Mouse (Mus musculus): ENCODE measurements around the gene Got1.
"Not testable (repeated sequence)": the region's sequence is repeated elsewhere in the genome, so short reads cannot be mapped to it uniquely, and the experiment has no call there.

Got1 gene

DNA sequence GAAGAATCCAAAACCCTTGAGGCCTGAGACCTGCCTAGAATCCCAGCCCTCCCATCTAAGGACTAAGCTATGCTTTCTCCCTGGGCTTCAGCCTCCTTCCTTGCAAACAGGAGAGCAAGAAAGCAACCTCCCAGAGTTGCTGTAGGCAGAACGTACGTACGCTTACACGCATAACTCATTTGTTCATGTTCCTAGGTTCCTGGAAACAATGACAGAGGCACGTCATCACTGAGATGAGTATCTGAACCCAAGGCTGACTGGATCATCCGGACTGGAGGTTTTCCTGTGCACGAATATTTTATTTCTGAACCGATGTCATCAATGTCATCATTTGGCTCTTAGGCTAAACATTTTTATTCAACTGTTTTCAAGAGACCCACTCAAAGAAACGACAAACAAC, 2.4 kb downstream of the Got1 start:
- in situ Hi-C loops (cut with MboI, MseI), result no loop called here

DNA sequence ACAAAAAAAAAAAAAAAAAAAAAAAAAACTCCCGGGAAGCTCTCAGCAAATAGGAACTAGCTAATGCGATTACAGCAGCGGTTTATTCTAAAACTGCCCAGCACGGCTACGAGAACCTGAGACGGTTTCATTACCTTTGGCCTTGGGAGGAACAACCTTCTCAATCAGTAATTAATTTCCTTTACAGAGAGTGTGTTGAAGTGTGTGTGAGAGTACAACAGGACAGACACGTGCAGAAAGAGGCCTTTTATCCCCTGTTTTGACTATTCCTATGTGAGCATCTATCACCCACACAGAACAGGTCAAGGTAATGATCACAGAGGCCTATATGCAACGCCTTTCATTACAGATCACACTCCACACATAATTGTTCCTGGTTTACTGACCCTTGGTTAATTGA, 3.0 kb downstream of the Got1 start:
- in situ Hi-C loops (cut with MboI, MseI), result no loop called here

DNA sequence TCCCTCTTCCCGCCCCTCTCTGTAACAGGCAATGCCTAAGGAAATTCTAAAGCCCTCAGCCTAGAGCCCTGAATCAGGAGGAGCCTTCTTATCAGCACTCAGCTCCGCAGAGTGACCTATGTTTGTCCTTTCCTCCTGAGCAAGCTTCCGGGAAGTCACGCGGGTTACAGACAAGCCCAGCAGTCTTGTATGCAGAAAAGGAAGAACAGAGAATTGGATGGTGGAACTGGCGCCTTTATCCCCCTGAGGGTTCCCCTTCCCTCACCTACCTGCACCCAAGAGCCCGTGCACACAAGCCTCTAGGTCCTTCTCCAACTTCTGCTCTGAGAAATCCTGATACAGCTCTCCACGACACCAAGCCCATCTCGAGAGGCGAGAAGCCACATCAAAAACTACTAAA, 4.0 kb downstream of the Got1 start:
- in situ Hi-C loops (cut with MboI, MseI), result no loop called here

DNA sequence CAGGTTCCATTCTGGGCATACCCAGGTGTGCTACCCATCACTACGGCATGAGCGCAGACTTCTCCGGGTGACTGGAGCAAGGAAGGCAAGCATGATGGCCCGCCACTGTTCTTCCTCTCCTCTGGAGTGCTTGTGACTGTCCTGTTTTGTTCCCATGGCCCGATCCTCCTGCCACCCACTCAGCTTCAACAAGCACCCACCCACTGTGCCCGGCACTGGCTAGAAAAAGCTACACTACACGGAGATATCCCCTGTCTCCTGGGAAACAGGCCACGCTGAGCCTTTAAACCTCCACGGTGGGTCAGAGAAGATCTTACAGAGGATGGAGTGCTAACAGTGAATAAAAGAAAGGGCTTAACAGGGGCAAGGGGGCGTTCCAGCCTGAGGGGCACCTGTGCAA, 5.2 kb downstream of the Got1 start:
- in situ Hi-C loops (cut with MboI, MseI), result no loop called here

DNA sequence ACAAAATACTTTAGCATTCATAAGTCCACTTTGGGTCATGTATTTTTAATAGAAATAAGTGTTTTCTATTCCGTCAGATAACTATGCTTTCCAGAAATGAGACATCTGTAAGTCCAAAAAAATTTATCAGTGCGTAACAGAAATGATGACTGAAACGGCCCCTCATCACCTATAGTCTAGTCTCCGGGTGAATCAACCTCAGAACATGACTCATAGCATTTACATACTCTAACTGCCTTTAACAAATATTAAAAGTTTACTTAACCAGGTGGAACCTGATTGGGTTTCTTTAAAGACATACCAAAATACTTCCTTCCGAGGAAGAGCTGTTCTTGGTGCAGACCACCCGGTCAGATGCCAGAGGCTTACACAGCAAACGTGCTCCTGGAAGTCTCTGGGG, 6.1 kb downstream of the Got1 start:
- in situ Hi-C loops (cut with MboI, MseI), result no loop called here

GRCm38 (mm10) chr19:43517808-43518207, 6.6 kb downstream of the Got1 start:
- in situ Hi-C loops (cut with MboI, MseI), result no loop called here

DNA sequence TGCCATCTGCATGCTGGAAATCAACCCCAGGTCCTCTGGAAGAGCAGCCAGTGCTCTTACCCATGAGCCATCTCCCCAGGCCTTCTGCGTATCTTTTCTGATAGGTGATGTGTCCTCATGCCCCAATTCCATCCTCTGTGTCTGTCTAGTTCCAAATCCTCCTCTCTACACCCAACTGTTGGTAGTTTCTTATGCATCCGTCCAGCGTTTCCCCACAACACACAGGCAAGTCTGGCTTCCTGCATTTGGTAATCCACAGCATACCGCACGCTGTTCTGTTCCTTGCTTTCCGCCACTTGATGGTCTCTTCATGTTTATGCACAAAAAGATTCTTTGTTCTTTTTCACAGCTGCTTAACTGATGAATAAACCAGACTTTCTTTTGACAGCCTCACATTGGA, 7.1 kb downstream of the Got1 start:
- in situ Hi-C loops (cut with MboI, MseI), result no loop called here

GRCm38 (mm10) chr19:43516397-43517035, 7.9 kb downstream of the Got1 start:
- in situ Hi-C loops (cut with MboI, MseI), result no loop called here

DNA sequence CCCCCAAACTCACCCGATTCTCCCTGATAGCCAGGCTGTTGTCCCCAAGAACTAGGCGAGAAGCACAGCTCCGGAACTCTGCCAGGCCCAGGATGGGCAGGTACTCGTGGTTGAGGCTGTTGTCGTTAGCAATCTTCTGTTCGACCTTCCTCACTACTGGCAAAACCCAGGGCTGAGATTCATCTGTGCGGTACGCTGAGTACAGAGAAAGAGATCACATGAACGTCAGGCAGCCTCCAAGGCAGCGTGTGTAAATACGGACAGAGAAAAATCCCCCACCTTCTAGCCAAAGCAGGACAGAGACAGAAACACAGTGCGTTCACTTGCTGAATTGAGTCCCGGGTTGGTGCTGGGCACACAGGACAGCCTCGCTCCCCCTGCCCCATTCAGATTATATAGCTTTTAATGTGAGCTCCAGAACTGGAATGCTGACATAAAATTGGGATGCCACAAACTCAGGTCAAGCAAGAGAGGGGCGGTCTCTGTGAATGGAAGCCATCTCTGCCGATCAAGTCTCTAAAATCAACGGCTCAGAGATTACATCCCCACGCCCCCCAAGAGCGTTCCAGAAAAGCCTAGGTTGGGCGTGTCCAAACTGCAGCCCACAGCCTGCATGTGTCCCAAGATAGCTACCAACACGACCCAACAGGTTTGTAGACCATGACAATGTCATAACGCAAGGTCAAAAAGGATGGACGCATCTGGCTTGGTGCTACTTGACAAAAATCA, 8.6 kb downstream of the Got1 start:
- in situ Hi-C loops (cut with MboI, MseI), result no loop called here

- in situ Hi-C loops (cut with MboI, MseI), result no loop called here
Observed at GRCm38 (mm10) chr19:43513874-43514273, 10.5 kb downstream of the Got1 start.

DNA sequence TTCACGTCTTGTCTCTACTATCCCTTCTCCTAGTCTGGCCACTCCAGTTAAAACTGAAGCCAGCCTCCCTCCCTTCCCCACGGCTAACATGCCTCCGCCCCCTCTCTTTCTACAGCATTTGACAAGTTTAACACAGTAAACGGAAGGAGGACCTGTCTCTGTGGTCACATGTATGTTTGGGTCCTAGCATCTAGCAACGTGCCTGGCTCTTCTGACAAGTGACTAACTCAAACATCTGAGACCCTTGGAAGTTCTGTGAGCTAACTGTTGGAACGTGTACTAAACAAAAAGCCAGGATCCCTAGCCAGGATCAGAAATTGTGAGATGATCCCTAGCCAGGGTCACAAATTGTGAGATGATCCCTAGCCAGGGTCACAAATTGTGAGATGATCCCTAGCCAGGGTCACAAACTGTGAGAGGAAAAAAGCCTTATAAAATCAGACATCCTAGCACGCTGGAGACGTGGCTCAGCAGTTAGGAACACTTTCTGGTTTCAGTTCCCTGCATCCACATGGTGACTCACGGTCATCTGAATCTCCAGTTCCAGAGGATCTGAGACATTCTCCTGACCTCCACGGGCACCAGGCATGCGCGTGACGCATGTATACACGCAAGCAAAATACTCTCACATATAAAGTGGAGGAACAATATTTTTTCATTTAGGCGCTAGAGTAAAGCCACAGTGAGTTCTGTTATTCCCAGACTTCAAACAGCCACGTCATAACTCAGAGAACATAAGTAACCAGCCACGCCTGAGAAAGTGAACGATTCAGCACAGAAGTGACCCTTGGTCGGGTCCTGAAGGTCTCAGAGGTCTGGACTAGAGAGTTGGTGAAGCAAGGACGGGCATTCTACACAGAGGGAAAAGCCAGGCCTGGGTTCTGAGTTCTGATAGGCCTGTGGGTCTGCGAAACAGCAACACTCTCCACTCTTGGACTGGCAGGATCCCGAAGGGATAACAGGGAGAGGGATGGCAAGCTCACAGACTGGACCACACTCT, 12.5 kb downstream of the Got1 start:
- in situ Hi-C loops (cut with MboI, MseI), result no loop called here

- in situ Hi-C loops (cut with MboI, MseI), result no loop called here
Observed at GRCm38 (mm10) chr19:43510436-43511220, 13.8 kb downstream of the Got1 start.

DNA sequence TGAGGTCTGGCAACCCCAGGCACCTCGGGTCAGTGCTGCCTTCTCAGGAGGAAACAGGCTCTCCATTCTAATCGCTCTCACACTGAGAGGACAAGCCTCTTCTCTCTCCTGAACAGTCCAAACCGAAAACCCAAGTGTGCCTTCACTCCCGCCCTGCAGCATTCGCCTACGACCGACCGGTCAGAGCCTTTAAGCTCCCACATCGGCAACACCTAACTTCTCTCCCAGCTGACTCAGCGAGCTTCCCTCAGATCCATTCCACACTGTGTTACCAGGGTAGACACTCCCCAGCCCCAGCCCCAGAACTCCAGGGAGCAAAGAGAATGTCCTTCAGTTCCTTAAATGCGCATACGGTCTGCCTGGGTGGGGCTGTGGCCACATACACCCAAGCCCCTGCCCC, 19.0 kb downstream of the Got1 start:
- in situ Hi-C loops (cut with MboI, MseI), result loop anchor here (5.0 kb wide), 1 partner anchor 117 kb away; no protein-coding TSS in a partner anchor

GRCm38 (mm10) chr19:43503593-43503992, 20.8 kb downstream of the Got1 start:
- in situ Hi-C loops (cut with MboI, MseI), result not testable (repeated sequence)

GRCm38 (mm10) chr19:43502630-43503029, 21.8 kb downstream of the Got1 start:
- in situ Hi-C loops (cut with MboI, MseI), result no loop called here

DNA sequence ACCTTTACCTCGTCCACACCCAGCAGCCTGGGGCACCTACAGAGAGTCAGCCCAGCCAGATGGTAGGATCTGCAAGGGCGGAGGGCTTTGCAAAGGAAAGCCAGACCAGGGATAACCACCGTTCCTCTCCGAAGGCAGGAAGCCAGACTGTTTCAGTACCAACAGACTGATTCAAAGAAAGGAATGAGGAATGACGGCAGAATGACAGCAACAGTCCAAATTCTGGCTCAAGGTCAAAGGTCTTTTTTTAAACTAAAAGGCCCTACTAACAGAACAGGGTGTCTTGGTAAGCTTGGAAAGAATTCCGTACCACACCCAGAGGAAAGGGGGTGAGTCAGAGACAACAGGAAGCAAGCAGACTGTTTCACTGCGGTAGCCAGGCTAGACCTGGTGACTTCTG, 25.5 kb downstream of the Got1 start:
- in situ Hi-C loops (cut with MboI, MseI), result no loop called here

- in situ Hi-C loops (cut with MboI, MseI), result no loop called here
Observed at GRCm38 (mm10) chr19:43497440-43497839, 27.0 kb downstream of the Got1 start.

- in situ Hi-C loops (cut with MboI, MseI), result no loop called here
Observed at GRCm38 (mm10) chr19:43495846-43496245, 28.6 kb downstream of the Got1 start.

GRCm38 (mm10) chr19:43494914-43495313, 29.5 kb downstream of the Got1 start:
- in situ Hi-C loops (cut with MboI, MseI), result no loop called here

- in situ Hi-C loops (cut with MboI, MseI), result no loop called here
Observed at GRCm38 (mm10) chr19:43493878-43494277, 30.5 kb downstream of the Got1 start.

GRCm38 (mm10) chr19:43493316-43493715, 31.1 kb downstream of the Got1 start:
- in situ Hi-C loops (cut with MboI, MseI), result not testable (repeated sequence)
